Mouse (Mus musculus): ENCODE measurements around the gene Camk2d.

The Camk2d gene

GRCm38 (mm10) chr3:126691565-126691964, 95.5 kb downstream of the Camk2d start:
- no peak for DNase-seq (ENCODE audit: low spot score)

- no peak for DNase-seq (ENCODE audit: low spot score)
Observed at GRCm38 (mm10) chr3:126692797-126693196, 96.7 kb downstream of the Camk2d start.

GRCm38 (mm10) chr3:126693302-126693701, 97.2 kb downstream of the Camk2d start:
- peak; percentile 25 for DNase-seq (ENCODE audit: low spot score)

- DNase-seq (ENCODE audit: low spot score): peak; percentile 77
Observed at GRCm38 (mm10) chr3:126695456-126696293, 99.6 kb downstream of the Camk2d start.

GRCm38 (mm10) chr3:126696620-126697019, 100.5 kb downstream of the Camk2d start:
- no peak for DNase-seq (ENCODE audit: low spot score)

- no peak for DNase-seq (ENCODE audit: low spot score)
Observed at GRCm38 (mm10) chr3:126699740-126700139, 103.6 kb downstream of the Camk2d start.

- DNase-seq (ENCODE audit: low spot score): no peak
Observed at GRCm38 (mm10) chr3:126701067-126701466, 105.0 kb downstream of the Camk2d start.

- DNase-seq (ENCODE audit: low spot score): no peak
Observed at GRCm38 (mm10) chr3:126701586-126701985, 105.5 kb downstream of the Camk2d start.

- no peak for DNase-seq (ENCODE audit: low spot score)
Observed at GRCm38 (mm10) chr3:126705490-126705889, 109.4 kb downstream of the Camk2d start.

- DNase-seq (ENCODE audit: low spot score): no peak
Observed at GRCm38 (mm10) chr3:126714281-126714680, 118.2 kb downstream of the Camk2d start.

GRCm38 (mm10) chr3:126723021-126723449, 126.9 kb downstream of the Camk2d start:
- DNase-seq (ENCODE audit: low spot score): no peak

GRCm38 (mm10) chr3:126723458-126723857, 127.4 kb downstream of the Camk2d start:
- no peak for DNase-seq (ENCODE audit: low spot score)

- no peak for DNase-seq (ENCODE audit: low spot score)
Observed at GRCm38 (mm10) chr3:126725647-126726046, 129.5 kb downstream of the Camk2d start.

- DNase-seq (ENCODE audit: low spot score): no peak
Observed at GRCm38 (mm10) chr3:126727387-126727786, 131.3 kb downstream of the Camk2d start.

- DNase-seq (ENCODE audit: low spot score): no peak
Observed at GRCm38 (mm10) chr3:126730411-126730810, 134.3 kb downstream of the Camk2d start.

- no peak for DNase-seq (ENCODE audit: low spot score)
Observed at GRCm38 (mm10) chr3:126732323-126732722, 136.2 kb downstream of the Camk2d start.

GRCm38 (mm10) chr3:126734533-126734932, 138.4 kb downstream of the Camk2d start:
- no peak for DNase-seq (ENCODE audit: low spot score)

GRCm38 (mm10) chr3:126735211-126735610, 139.1 kb downstream of the Camk2d start:
- DNase-seq (ENCODE audit: low spot score): no peak

GRCm38 (mm10) chr3:126737128-126737527, 141.0 kb downstream of the Camk2d start:
- no peak for DNase-seq (ENCODE audit: low spot score)

GRCm38 (mm10) chr3:126740146-126740545, 144.0 kb downstream of the Camk2d start:
- DNase-seq (ENCODE audit: low spot score): no peak

- peak; percentile 22 for DNase-seq (ENCODE audit: low spot score)
Observed at GRCm38 (mm10) chr3:126744432-126745133, 148.5 kb downstream of the Camk2d start.

- DNase-seq (ENCODE audit: low spot score): peak; percentile 46
Observed at GRCm38 (mm10) chr3:126746148-126746803, 150.2 kb downstream of the Camk2d start.

- DNase-seq (ENCODE audit: low spot score): no peak
Observed at GRCm38 (mm10) chr3:126747628-126748027, 151.5 kb downstream of the Camk2d start.

All from MN1 (cell line).